Mouse (Mus musculus): ENCODE measurements around the gene Lingo2. TPM values are rescaled to one million over a fixed set of nuclear protein-coding genes. Genes with fewer than 3 reads are reported as not detected.

The Lingo2 gene
- polyA plus RNA-seq, 1 experiment from 2014 or later = 71.8 TPM

DNA sequence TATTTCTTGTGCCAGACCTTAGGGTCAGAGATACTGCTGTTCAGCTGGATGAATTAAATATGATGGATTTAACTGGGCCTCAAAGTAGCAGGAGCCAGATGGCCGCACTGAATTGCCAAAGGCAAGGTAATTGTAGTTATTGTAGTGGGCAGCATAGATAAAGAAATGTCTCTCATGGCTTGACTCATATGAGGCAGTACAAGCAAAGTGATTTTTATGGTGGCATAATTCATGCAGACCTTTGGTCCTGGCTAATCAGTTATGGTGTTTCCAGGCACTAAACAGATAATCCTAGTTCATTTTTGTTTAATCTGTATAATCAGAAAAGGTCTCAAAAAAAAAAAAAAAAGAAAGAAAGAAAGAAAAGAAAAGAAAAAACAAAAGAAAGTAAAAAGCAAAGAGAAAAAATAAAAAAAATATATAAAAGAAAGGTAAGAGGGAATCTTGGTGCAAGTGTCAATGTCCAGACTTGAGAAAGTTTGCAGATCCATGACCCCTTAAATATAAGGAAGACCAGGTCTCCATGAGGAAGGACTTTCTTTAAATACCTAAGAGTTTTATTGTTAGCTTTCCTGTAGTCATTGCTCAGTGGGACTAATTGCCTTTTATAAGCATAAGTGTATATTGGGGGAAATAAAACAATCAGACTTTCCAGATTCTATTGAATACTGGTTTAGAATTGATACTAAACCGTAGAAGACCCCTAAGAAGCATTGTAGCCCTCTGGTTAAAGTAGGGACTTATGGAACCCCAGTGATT lies 959.4 kb downstream of the Lingo2 start:
- H3K27ac ChIP-seq (ENCODE audit: low read length) = no peak overlapping the region
- no peak overlapping the region for H3K4me2 ChIP-seq (ENCODE audit: low read length)
- no peaks in the 10 kb centered on the region for H3K36me3 ChIP-seq (ENCODE audit: control insufficient read depth, insufficient read depth, low read length)
- 66% methylated on average over 2 of the region's 2 CpGs for WGBS
- H3K9ac ChIP-seq (ENCODE audit: low read depth, low read length) = no peak overlapping the region
- no peaks in the 10 kb centered on the region for H3K27me3 ChIP-seq (ENCODE audit: control insufficient read depth, insufficient read depth, low read depth, low read length)
- H3K9me3 ChIP-seq (replicated peaks; ENCODE audit: control insufficient read depth, low read length, poor library complexity, severe bottlenecking) = no peaks in the 10 kb centered on the region
- H3K4me3 ChIP-seq (ENCODE audit: low read depth, low read length) = no peak overlapping the region
- no peaks in the 10 kb centered on the region for H3K4me1 ChIP-seq (ENCODE audit: control insufficient read depth, insufficient read depth, low read length)
- no peak for ATAC-seq

DNA sequence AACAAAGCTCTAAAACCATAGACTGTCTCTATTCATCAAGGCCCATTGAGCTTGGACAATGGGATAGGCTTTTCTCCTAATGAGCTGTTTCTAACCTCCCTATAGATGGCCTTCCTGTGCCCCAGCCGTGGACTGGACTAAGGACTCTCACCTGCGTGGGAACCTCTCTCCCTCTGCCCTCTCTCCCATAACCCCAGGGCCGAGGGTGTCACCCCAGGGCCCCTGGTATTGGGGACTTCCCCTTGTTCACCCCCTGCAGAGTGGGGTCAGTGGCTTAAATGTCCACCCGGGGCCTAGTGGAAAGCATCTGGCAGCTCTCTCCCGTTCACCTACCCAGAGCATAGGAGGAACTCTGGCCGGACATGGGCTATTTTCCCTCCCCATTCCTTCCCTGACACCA lies 965.5 kb downstream of the Lingo2 start:
- H3K27ac ChIP-seq (ENCODE audit: low read length) = no peak overlapping the region
- H3K4me1 ChIP-seq (ENCODE audit: control insufficient read depth, insufficient read depth, low read length) = no peaks in the 10 kb centered on the region
- H3K9ac ChIP-seq (ENCODE audit: low read depth, low read length) = no peak overlapping the region
- WGBS = 75% methylated on average over 6 of the region's 6 CpGs
- no peaks in the 10 kb centered on the region for H3K27me3 ChIP-seq (ENCODE audit: control insufficient read depth, insufficient read depth, low read depth, low read length)
- no peaks in the 10 kb centered on the region for H3K9me3 ChIP-seq (replicated peaks; ENCODE audit: control insufficient read depth, low read length, poor library complexity, severe bottlenecking)
- no peak overlapping the region for H3K4me2 ChIP-seq (ENCODE audit: low read length)
- ATAC-seq = no peak
- H3K4me3 ChIP-seq (ENCODE audit: low read depth, low read length) = no peak overlapping the region
- H3K36me3 ChIP-seq (ENCODE audit: control insufficient read depth, insufficient read depth, low read length) = no peaks in the 10 kb centered on the region

DNA sequence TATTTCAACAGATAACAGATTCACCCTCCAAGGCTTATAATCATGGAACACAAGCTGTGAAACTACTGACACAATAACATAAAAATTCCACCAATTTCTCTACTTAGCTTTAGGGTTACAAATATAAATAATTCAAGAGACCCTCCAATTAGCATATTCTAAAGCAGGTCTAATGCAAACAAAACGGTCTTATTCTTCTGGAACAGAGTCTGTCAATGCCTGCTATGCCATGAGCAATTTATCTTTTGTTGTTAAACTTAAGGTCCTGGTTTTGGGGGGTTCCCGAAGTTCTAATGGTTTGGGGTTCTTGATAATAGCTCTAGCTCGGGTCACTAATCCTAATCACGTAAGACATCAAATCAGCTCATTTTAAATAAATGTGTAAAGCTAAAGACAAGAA lies 988.0 kb downstream of the Lingo2 start:
- Histone ChIP-seq H3K9me3 (replicated peaks; ENCODE audit: control insufficient read depth, low read length, poor library complexity, severe bottlenecking) (no peaks in the 10 kb centered on the region), H3K4me3 (ENCODE audit: low read depth, low read length) (no peak overlapping the region), H3K4me2 (ENCODE audit: low read length) (no peak overlapping the region), H3K27me3 (ENCODE audit: control insufficient read depth, insufficient read depth, low read depth, low read length) (no peaks in the 10 kb centered on the region), H3K36me3 (ENCODE audit: control insufficient read depth, insufficient read depth, low read length) (no peaks in the 10 kb centered on the region), H3K27ac (ENCODE audit: low read length) (no peak overlapping the region), H3K4me1 (ENCODE audit: control insufficient read depth, insufficient read depth, low read length) (no peaks in the 10 kb centered on the region), H3K9ac (ENCODE audit: low read depth, low read length) (no peak overlapping the region)
- ATAC-seq = no peak
- 28% methylated on average over 4 of the region's 4 CpGs for WGBS

- H3K4me3 ChIP-seq (ENCODE audit: low read depth, low read length) = no peak overlapping the region
- no peaks in the 10 kb centered on the region for H3K4me1 ChIP-seq (ENCODE audit: control insufficient read depth, insufficient read depth, low read length)
- ATAC-seq = no peak
- no peaks in the 10 kb centered on the region for H3K36me3 ChIP-seq (ENCODE audit: control insufficient read depth, insufficient read depth, low read length)
- no peak overlapping the region for H3K4me2 ChIP-seq (ENCODE audit: low read length)
- H3K27ac ChIP-seq (ENCODE audit: low read length) = no peak overlapping the region
- no peaks in the 10 kb centered on the region for H3K27me3 ChIP-seq (ENCODE audit: control insufficient read depth, insufficient read depth, low read depth, low read length)
- no peaks in the 10 kb centered on the region for H3K9me3 ChIP-seq (replicated peaks; ENCODE audit: control insufficient read depth, low read length, poor library complexity, severe bottlenecking)
- no peak overlapping the region for H3K9ac ChIP-seq (ENCODE audit: low read depth, low read length)
Observed at GRCm38 (mm10) chr4:35951894-35952293, 999.7 kb downstream of the Lingo2 start.

DNA sequence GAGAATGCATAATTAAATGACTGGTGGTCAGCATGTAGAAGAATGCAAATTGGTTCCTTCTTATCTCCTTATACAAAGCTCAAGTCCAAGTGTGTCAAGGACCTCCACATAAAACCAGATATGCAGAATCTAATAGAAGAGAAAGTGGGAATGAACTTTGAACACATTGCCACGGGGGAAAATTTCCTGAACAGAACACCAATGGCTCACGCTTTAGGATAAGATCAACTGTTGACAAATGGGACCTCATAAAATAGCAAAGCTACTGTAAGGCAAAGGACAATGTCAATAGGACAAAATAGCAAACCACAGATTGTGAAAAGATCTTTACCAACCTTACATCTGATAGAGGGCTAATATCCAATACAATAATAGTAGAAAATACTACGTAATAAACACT lies 1000.3 kb downstream of the Lingo2 start:
- 97% methylated on average over 3 of the region's 3 CpGs for WGBS
- Histone ChIP-seq H3K9ac (ENCODE audit: low read depth, low read length) (no peak overlapping the region), H3K9me3 (replicated peaks; ENCODE audit: control insufficient read depth, low read length, poor library complexity, severe bottlenecking) (no peaks in the 10 kb centered on the region), H3K36me3 (ENCODE audit: control insufficient read depth, insufficient read depth, low read length) (no peaks in the 10 kb centered on the region), H3K27me3 (ENCODE audit: control insufficient read depth, insufficient read depth, low read depth, low read length) (no peaks in the 10 kb centered on the region), H3K27ac (ENCODE audit: low read length) (no peak overlapping the region), H3K4me2 (ENCODE audit: low read length) (no peak overlapping the region), H3K4me1 (ENCODE audit: control insufficient read depth, insufficient read depth, low read length) (no peaks in the 10 kb centered on the region), H3K4me3 (ENCODE audit: low read depth, low read length) (no peak overlapping the region)
- ATAC-seq = no peak

DNA sequence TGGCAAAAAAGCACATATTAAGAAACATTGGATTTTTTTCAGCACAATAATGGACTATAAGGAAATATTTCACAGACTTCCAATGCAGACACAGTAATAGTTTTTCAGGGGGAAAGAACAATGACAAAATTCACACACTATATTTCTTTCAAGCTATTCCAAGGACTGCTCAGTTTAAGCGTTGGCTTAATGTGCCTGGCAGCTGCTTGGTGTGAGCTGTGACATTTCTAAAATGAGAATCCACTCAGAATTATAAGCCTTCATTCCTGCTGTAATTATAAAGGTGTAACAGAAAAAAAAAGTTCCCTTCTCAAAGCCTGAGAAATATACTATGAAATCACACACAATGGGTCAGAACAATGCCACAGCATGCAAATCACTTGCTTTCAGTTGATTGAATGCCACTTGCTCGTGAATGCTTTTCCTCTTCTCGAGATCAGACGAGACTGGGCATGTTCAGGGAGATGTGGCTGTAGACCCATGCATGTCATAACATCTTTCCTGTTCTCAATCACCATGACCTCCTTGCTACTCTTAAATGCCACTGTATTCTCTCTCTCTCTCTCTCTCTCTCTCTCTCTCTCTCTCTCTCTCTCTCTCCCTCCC lies 1017.4 kb downstream of the Lingo2 start:
- Histone ChIP-seq H3K36me3 (ENCODE audit: control insufficient read depth, insufficient read depth, low read length) (no peaks in the 10 kb centered on the region), H3K27me3 (ENCODE audit: control insufficient read depth, insufficient read depth, low read depth, low read length) (no peaks in the 10 kb centered on the region), H3K4me3 (ENCODE audit: low read depth, low read length) (no peak overlapping the region), H3K4me1 (ENCODE audit: control insufficient read depth, insufficient read depth, low read length) (peaks cover 7% of the 10 kb centered on the region; the same call in 1 of the 2 replicates), H3K27ac (ENCODE audit: low read length) (no peak overlapping the region), H3K9ac (ENCODE audit: low read depth, low read length) (no peak overlapping the region), H3K9me3 (replicated peaks; ENCODE audit: control insufficient read depth, low read length, poor library complexity, severe bottlenecking) (no peaks in the 10 kb centered on the region), H3K4me2 (ENCODE audit: low read length) (no peak overlapping the region)
- no peak for ATAC-seq
- WGBS = 13% methylated on average over 4 of the region's 4 CpGs

GRCm38 (mm10) chr4:35927722-35928121 lies 1023.8 kb downstream of the Lingo2 start:
- no peaks in the 10 kb centered on the region for H3K36me3 ChIP-seq (ENCODE audit: control insufficient read depth, insufficient read depth, low read length)
- no peak for ATAC-seq
- no peaks in the 10 kb centered on the region for H3K4me1 ChIP-seq (ENCODE audit: control insufficient read depth, insufficient read depth, low read length)
- no peak overlapping the region for H3K27ac ChIP-seq (ENCODE audit: low read length)
- 38% methylated on average over 2 of the region's 2 CpGs for WGBS
- H3K27me3 ChIP-seq (ENCODE audit: control insufficient read depth, insufficient read depth, low read depth, low read length) = no peaks in the 10 kb centered on the region
- H3K9me3 ChIP-seq (replicated peaks; ENCODE audit: control insufficient read depth, low read length, poor library complexity, severe bottlenecking) = no peaks in the 10 kb centered on the region
- no peak overlapping the region for H3K4me2 ChIP-seq (ENCODE audit: low read length)
- H3K9ac ChIP-seq (ENCODE audit: low read depth, low read length) = no peak overlapping the region
- no peak overlapping the region for H3K4me3 ChIP-seq (ENCODE audit: low read depth, low read length)

GRCm38 (mm10) chr4:35917453-35917852 lies 1034.1 kb downstream of the Lingo2 start:
- Histone ChIP-seq H3K36me3 (ENCODE audit: control insufficient read depth, insufficient read depth, low read length) (no peaks in the 10 kb centered on the region), H3K9ac (ENCODE audit: low read depth, low read length) (no peak overlapping the region), H3K4me1 (ENCODE audit: control insufficient read depth, insufficient read depth, low read length) (no peaks in the 10 kb centered on the region), H3K4me3 (ENCODE audit: low read depth, low read length) (no peak overlapping the region), H3K4me2 (ENCODE audit: low read length) (no peak overlapping the region), H3K27ac (ENCODE audit: low read length) (no peak overlapping the region), H3K27me3 (ENCODE audit: control insufficient read depth, insufficient read depth, low read depth, low read length) (no peaks in the 10 kb centered on the region), H3K9me3 (replicated peaks; ENCODE audit: control insufficient read depth, low read length, poor library complexity, severe bottlenecking) (no peaks in the 10 kb centered on the region)
- no peak for ATAC-seq
- WGBS = 85% methylated on average over 3 of the region's 3 CpGs

DNA sequence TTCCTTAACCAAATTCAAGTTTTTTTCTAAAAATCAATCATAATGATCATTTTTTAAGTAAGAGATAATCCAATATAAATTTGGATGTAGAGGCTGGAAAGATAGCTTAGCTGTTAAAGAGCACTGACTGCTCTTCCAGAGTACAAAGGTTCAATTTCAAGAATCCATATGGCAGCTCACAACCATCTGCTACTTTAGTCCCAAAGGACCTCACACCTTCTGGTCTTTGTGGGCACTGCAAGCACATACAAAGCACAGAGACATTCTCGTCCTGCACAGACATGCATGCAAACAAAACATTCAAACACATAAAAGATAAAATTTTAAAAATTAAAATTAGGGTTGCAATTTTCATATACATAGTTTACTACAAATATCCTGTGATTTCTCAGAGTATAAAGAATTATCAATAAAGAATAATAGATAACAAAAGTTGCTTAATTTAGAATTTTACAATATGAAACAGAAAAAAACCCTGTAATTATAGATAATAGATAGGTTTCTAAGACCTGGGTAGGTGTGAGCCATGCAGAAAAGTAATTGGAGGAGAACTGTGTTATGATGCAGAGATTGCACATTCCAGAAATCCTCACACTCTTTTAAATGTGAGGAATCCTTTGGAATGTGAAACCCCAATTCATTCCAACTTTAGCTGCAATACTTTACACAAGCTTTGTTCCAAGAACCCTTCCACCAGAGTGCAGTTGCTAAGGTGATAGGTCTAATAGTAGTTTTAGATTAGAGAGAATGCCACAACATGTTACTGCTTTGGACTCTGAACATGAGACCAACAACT lies 1053.6 kb downstream of the Lingo2 start:
- Histone ChIP-seq H3K27me3 (ENCODE audit: control insufficient read depth, insufficient read depth, low read depth, low read length) (no peaks in the 10 kb centered on the region), H3K4me1 (ENCODE audit: control insufficient read depth, insufficient read depth, low read length) (peaks cover 2% of the 10 kb centered on the region; the same call in 1 of the 2 replicates), H3K36me3 (ENCODE audit: control insufficient read depth, insufficient read depth, low read length) (no peaks in the 10 kb centered on the region), H3K27ac (ENCODE audit: low read length) (no peak overlapping the region), H3K4me2 (ENCODE audit: low read length) (no peak overlapping the region), H3K9me3 (replicated peaks; ENCODE audit: control insufficient read depth, low read length, poor library complexity, severe bottlenecking) (no peaks in the 10 kb centered on the region), H3K9ac (ENCODE audit: low read depth, low read length) (no peak overlapping the region), H3K4me3 (ENCODE audit: low read depth, low read length) (no peak overlapping the region)
- WGBS = 49% methylated on average over 1 of the region's 1 CpGs
- ATAC-seq = no peak
